Mouse (Mus musculus) brain, embryonic 18.5 days (tissue): Measurements from ENCODE around the gene Gnl3.

Experiments
- DNase-seq: peaks from one replicate; pipeline ENCODE4 v3.0.0-alpha.2; 2012; ENCODE audit warnings: low read depth, low spot score

The Gnl3 gene

GRCm38 (mm10) chr14:31018860-31019291 is at the start of gene Gnl3, which contains the start of gene Pbrm1:
Gnl3 (minus strand) TSS chr14:31019152.
Pbrm1 (plus strand) TSS chr14:31019138.
- peak; percentile 88 for DNase-seq

- DNase-seq, result no peak
Observed at GRCm38 (mm10) chr14:31062277-31062676, 43.3 kb upstream of the Gnl3 start.

GRCm38 (mm10) chr14:31045817-31046216 is 26.9 kb upstream of the Gnl3 start:
- no peak for DNase-seq

GRCm38 (mm10) chr14:31045296-31045695 is 26.3 kb upstream of the Gnl3 start:
- no peak for DNase-seq

GRCm38 (mm10) chr14:31025785-31026184 is 6.8 kb upstream of the Gnl3 start:
- DNase-seq, result no peak

GRCm38 (mm10) chr14:31022579-31022978 is 3.6 kb upstream of the Gnl3 start:
- DNase-seq, result no peak

- peak; percentile 26 for DNase-seq
Observed at GRCm38 (mm10) chr14:31019331-31020205, 616 bp upstream of the Gnl3 start.

GRCm38 (mm10) chr14:31017854-31018253 is 1.1 kb downstream of the Gnl3 start:
- no peak for DNase-seq

GRCm38 (mm10) chr14:31016063-31016462 is 2.9 kb downstream of the Gnl3 start:
- DNase-seq, result no peak

- DNase-seq, result no peak
Observed at GRCm38 (mm10) chr14:31013928-31014327, 5.0 kb downstream of the Gnl3 start.

GRCm38 (mm10) chr14:31011588-31011987 is 7.4 kb downstream of the Gnl3 start:
- no peak for DNase-seq

- no peak for DNase-seq
Observed at GRCm38 (mm10) chr14:31006779-31007178, 12.2 kb downstream of the Gnl3 start.

- no peak for DNase-seq
Observed at GRCm38 (mm10) chr14:31004527-31004926, 14.4 kb downstream of the Gnl3 start.

GRCm38 (mm10) chr14:31001307-31002205 is 17.4 kb downstream of the Gnl3 start, which contains the start of the genes Glt8d1 and Spcs1:
Glt8d1 (plus strand) TSS chr14:31001400.
Spcs1 (minus strand) TSS chr14:31001672.
- DNase-seq, result peak; percentile 67

GRCm38 (mm10) chr14:31000816-31001306 is 18.1 kb downstream of the Gnl3 start:
- DNase-seq, result no peak

- DNase-seq, result no peak
Observed at GRCm38 (mm10) chr14:31000356-31000755, 18.6 kb downstream of the Gnl3 start.

GRCm38 (mm10) chr14:30996417-30996816 is 22.5 kb downstream of the Gnl3 start:
- no peak for DNase-seq

- no peak for DNase-seq
Observed at GRCm38 (mm10) chr14:30976222-30976621, 42.7 kb downstream of the Gnl3 start.

GRCm38 (mm10) chr14:30974204-30974603 is 44.7 kb downstream of the Gnl3 start:
- no peak for DNase-seq
